Mouse (Mus musculus) layer of hippocampus, adult 11-12 months (tissue): Measurements from ENCODE around the gene Mta1.

Experiments used
- DNase-seq: peaks from one replicate; pipeline ENCODE4 v3.0.0; 2022; ENCODE audit warnings: low spot score

The Mta1 gene

GRCm38 (mm10) chr12:113186326-113187010 is 88.4 kb downstream of the Mta1 start:
- DNase-seq = no peak
